Mouse (Mus musculus): Measurements from ENCODE around the gene Olfr177.

Olfr177 gene

GRCm38 (mm10) chr16:58874668-58875067, at the start of gene Olfr177:
TSS of gene Olfr177 (minus strand) at chr16:58874768.
- DNase-seq = no peak

DNA sequence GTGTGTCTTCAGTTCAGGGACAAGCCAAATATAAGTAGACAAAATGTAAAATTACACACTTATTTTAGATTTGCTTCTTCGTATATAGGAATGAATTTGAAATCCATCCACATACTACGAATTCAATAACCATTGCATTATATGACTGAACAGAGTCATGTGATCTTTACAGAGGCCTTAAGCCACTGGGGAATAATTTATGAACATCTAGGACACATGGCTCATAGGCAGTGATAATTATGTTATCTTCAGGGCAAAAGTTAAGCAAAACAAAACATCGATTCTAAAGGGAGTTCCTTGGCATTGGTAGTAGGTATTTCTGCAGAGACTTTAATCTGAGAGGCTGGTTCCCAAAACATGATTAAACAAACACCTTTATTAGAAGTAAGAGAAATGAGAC, 17.4 kb upstream of the Olfr177 start, which contains the start of gene Olfr178:
TSS of gene Olfr178 (minus strand) at position 101 of the 400 bp plus-strand sequence.
- DNase-seq = no peak

- no peak for DNase-seq
These were observed 9.8 kb upstream of the Olfr177 start for GRCm38 (mm10) chr16:58884416-58884815.

GRCm38 (mm10) chr16:58861479-58861878, 13.1 kb downstream of the Olfr177 start:
- no peak for DNase-seq

DNA sequence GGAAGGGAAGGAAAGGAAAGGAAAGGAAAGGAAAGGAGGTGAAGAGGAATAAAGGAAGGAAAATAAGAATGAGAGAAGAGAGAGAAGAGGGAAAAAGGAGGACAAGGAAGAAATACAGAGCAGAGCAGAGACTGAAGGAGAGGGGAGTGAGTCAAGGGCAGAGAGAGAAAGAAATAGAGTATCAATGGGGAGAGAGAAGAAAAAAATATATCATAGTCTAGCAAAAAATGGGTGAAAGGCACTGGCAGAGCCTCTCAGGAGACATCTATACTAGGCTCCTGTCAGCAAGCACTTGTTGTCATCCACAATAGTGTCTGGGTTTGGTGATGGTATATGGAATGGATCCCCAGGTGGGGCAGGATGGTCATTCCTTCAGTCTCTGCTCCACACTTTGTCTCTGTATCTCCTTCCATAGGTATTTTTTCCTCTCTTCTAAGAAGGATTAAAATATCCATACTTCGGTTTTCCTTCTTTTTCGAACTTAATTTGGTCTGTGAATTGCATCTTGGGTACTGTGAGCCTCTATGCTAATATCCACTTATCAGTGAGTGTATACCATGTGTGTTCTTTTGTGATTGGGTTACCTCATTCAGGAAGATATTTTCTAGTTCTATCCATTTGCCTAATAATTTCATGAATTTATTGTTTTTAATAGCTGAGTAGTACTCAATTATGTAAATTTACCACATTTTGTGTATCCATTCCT, 14.4 kb downstream of the Olfr177 start:
- no peak for DNase-seq

GRCm38 (mm10) chr16:58826732-58827319, 47.7 kb downstream of the Olfr177 start, which contains the start of gene Olfr175-ps1:
TSS of gene Olfr175-ps1 (minus strand) at chr16:58826782.
- DNase-seq = no peak

All from kidney, adult 8-10 months (tissue).